Mouse (Mus musculus): ENCODE measurements around the gene Olfr646.

The Olfr646 gene

GRCm38 (mm10) chr7:104104757-104104972, at the start of gene Olfr646:
Olfr646 (plus strand) TSS chr7:104104873.
- no peak for DNase-seq (ENCODE audit: low spot score)

DNA sequence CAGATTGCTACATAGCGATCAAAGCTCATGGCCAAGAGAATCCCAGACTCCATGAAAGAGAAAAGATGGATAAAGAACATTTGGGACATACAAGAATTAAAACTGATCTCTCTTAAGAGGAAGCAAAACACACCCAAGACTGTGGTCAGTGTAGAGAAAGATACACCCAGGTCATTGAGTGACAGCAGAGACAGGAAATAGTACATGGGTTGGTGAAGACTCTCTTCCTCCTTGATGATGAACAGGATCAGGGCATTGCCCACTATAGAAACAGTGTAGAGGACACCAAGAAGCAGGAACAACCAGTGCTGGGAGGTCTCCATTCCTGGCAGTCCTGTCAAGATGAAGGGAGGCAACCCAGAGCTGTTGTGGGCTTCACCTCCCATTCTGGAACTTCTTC, 45.5 kb upstream of the Olfr646 start:
- DNase-seq (ENCODE audit: low spot score): no peak

- no peak for DNase-seq (ENCODE audit: low spot score)
Observed at GRCm38 (mm10) chr7:104061345-104061744, 43.3 kb upstream of the Olfr646 start, which contains the start of gene 4930516K23Rik. 4930516K23Rik (minus strand) TSS chr7:104061445.

DNA sequence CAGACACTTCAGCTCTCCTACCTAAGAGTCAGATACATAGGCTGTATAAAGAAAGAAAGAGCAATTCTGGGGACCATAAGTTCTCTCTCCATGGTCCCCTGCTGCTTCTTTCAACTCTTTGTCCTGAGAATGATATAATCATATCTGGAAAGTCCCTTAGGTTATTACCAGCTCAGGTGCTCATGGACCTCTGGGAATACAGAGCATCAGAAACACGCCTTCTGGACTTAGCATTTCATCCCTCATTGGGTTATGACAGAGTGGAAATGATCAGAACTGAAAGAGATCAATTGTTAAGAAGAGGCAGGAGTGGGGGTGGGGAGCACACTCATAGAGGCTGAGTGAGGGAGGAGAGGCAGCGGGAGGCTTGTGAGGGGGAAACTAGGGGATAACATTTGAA, 32.9 kb upstream of the Olfr646 start, which contains the start of gene Olfr644:
Gene Olfr644 (minus strand): TSS at position 101 of the 400 bp plus-strand sequence.
- DNase-seq (ENCODE audit: low spot score): no peak

- no peak for DNase-seq (ENCODE audit: low spot score)
Observed at GRCm38 (mm10) chr7:104085365-104085764, 19.3 kb upstream of the Olfr646 start, which contains the start of gene Olfr645. Olfr645 (minus strand) TSS chr7:104085465.

DNA sequence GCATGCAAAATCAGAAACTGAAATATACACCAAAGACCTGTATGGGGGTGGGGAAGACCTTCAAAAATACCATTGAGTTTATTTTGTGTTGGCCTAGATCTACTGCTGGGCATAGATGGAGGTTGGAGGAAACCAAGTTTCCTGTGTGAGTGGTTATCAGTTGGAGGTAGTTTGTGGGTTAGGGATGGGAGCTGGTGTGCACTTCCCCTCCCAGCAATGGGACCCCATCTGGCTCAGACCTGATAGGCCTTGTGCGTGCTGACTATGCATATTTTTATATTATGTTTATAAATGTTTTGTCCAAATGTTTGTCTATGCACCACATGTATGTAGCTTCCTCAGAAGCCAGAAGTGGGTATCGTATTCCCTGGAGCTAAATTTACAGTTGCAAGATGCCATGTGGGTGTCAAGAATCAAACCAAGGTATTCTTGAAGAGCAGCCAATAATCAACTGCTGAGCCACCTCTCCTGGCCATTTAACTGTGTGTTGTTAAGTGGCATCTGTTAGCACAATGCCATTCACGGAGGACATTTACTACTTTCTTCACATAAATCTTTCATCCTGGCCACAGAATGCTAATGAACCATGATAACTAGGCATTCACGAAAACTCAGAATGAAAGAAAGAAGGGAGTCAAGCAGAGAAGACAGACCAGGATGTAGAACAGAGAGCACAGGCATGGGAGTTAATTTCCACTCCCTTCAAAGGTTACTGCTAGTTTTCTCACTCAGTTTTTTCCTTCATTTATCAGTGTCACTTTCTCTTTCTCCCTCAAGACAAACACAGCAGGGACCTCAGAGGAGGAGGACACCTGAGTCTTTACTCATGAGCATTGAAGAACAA, 538 bp upstream of the Olfr646 start:
- DNase-seq (ENCODE audit: low spot score): no peak

DNA sequence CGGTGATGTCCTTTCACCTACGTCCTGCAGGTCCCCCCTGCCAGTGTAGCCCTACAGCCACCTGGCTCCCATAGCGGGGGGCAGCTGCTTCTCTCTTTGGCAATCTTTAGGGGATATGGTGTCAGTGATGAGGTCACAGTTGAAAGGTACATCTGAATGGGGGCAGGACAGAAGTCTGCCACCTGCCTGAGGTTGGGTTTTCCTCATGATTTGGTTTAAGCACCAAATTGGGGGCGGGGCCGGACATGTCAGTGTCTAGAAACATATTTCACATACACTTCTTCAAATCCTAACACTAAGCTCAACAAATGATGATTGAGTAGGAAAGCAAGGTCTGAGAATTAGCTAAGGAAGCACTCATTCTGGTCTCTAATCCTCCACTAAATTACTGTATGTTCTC, 25.1 kb downstream of the Olfr646 start, which contains the start of gene Ubqln5:
Gene Ubqln5 (minus strand): TSS at position 101 of the 400 bp plus-strand sequence.
- DNase-seq (ENCODE audit: low spot score): no peak

- no peak for DNase-seq (ENCODE audit: low spot score)
Observed at GRCm38 (mm10) chr7:104137305-104137704, 32.6 kb downstream of the Olfr646 start, which contains the start of gene Olfr643. Olfr643 (minus strand) TSS chr7:104137405.

GRCm38 (mm10) chr7:104143179-104143578, 38.5 kb downstream of the Olfr646 start, which contains the start of gene Ubqln3:
Ubqln3 (minus strand) TSS chr7:104143279.
- no peak for DNase-seq (ENCODE audit: low spot score)

DNA sequence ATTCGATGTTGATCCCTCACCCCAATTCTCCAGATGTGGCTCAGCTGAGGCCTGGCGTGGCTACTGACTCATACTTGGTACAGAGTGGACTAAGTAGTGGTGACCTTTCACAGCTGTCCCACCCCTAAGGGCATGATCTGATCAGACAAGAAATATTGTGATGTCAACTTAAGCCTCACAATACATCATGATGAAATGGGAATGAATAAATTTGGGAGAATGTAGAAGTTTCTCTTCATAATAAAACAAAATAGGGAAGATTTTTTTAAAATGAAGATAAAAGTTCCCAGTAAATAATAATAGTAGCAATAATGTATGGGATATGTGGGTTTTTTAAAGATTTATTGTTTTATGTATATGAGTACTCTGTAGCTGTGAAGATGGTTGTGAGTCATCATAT, 45.8 kb downstream of the Olfr646 start, which contains the start of gene Ubqlnl:
Gene Ubqlnl (minus strand): TSS at position 101 of the 400 bp plus-strand sequence.
- no peak for DNase-seq (ENCODE audit: low spot score)
